10 mouse cellular contexts compared by ENCODE assay signal in genomic region chr8:122712411-122713156, GRCm38 (mm10). TPM values are rescaled to one million over a fixed set of nuclear protein-coding genes. Genes with fewer than 3 reads are reported as not detected.
DNase-seq lines count a peak whose midpoint lies in the region; TF ChIP-seq lines count a peak whose summit lies in the region.
"Had no signal": no experiment of that assay in that cellular context is flagged by ENCODE, and none has a peak within 500 bp of the region (broad histone marks: within the 10 kb centered on the region; RNA-seq: fewer than 3 reads in every experiment).

No protein-coding gene starts in this region.

- H3K27ac ChIP-seq in kidney, adult 2 months (ENCODE audit: insufficient read depth, low read depth, low read length) = peak overlapping the region; percentile 34
- 0 out of 2 replicates have a peak overlapping the region, but pooled peaks have one; percentile 27 for H3K27ac ChIP-seq in limb, embryonic 10.5 days
- H3K27ac ChIP-seq: forebrain, embryonic 10.5 days had no signal

- no peak for TF ChIP-seq CTCF in kidney, adult 2 months (conservative IDR thresholded peaks at IDR 0.05; ENCODE audit: insufficient read depth, insufficient read length, low read depth, low read length)

- no peaks in the 10 kb centered on the region for H3K36me3 ChIP-seq in kidney, adult 2 months (ENCODE audit: control insufficient read depth, insufficient read depth, low read length)
- no peaks in the 10 kb centered on the region for H3K36me3 ChIP-seq in limb, embryonic 10.5 days
- H3K36me3 ChIP-seq: forebrain, embryonic 10.5 days had no signal

- H3K4me1 ChIP-seq in kidney, adult 2 months (ENCODE audit: control insufficient read depth, insufficient read depth, low read length) = no peaks in the 10 kb centered on the region
- peaks cover 16% of the 10 kb centered on the region for H3K4me1 ChIP-seq in limb, embryonic 10.5 days

- no peak for TF ChIP-seq POLR2A in kidney, adult 2 months (IDR thresholded peaks at IDR 0.05; ENCODE audit: low read depth, low read length)

- peak; percentile 45 to 59 for DNase-seq in cerebellum, postnatal 10 days
- no peak for DNase-seq in cerebellum, adult 18-20 months
- no peak for DNase-seq in kidney, adult 2 months
- DNase-seq in kidney, adult 18-20 months = no peak
- no peak for DNase-seq in limb, embryonic 10.5 days (ENCODE audit: low spot score)
- peak; percentile 82 for DNase-seq in thymus, postnatal 0 days (ENCODE audit: low spot score)
- DNase-seq in layer of hippocampus, postnatal 25 days (ENCODE audit: extremely low spot score in 1 of 2, low spot score in 1 of 2) = no peak
- no peak for DNase-seq in spleen, adult 18-20 months
- DNase-seq: embryo, embryonic 11 days had no signal

- no peak overlapping the region for H3K4me3 ChIP-seq in kidney, adult 2 months (ENCODE audit: insufficient read depth, low read depth, low read length)
- H3K4me3 ChIP-seq in limb, embryonic 10.5 days = no peak overlapping the region
- H3K4me3 ChIP-seq: forebrain, embryonic 10.5 days had no signal

- no peaks in the 10 kb centered on the region for H3K27me3 ChIP-seq in kidney, adult 2 months (replicated peaks; ENCODE audit: control insufficient read depth, insufficient read depth, low read length)
- H3K27me3 ChIP-seq in limb, embryonic 10.5 days (ENCODE audit: low read depth, poor library complexity, severe bottlenecking) = peaks cover 57% of the 10 kb centered on the region

- no peaks in the 10 kb centered on the region for H3K9me3 ChIP-seq in limb, embryonic 10.5 days (replicated peaks)
- H3K9me3 ChIP-seq: forebrain, embryonic 10.5 days had no signal

- 78% methylated on average over 12 of the region's 12 CpGs for WGBS in kidney, adult 2 months
- WGBS in limb, embryonic 10.5 days = 87% methylated on average over 12 of the region's 12 CpGs

RNA-seq across cellular contexts. Expression of gene Cbfa2t3, which starts 13.7 kb away (rescaled TPM):
- 5.5 and 6.7 TPM in 2 replicates for polyA plus RNA-seq in kidney, adult 2 months (2012; rRNA removed)
- polyA plus RNA-seq in limb, embryonic 10.5 days (2016; fragmentation: Nextera tagmentation; extraction: Ambion mirVana) = 2.0 and 2.8 TPM in 2 replicates
- 15.2 and 16.7 TPM in 2 replicates for polyA plus RNA-seq in thymus, postnatal 0 days (2015; fragmentation: Nextera tagmentation; extraction: Ambion mirVana)
- 10 to 100 TPM; 40.0 to 43.6 TPM for total RNA-seq in layer of hippocampus, postnatal 25 days (2021)

Comparison
In these comparisons a context has a peak if more than half of its experiments do, and no peak if none do; other contexts are left out.
1. DNase-seq: peak in cerebellum, postnatal 10 days (2 of 2) and thymus, postnatal 0 days (single experiment); none in cerebellum, adult 18-20 months (0 of 2), kidney, adult 2 months (single experiment), kidney, adult 18-20 months (single experiment), limb, embryonic 10.5 days (single experiment), layer of hippocampus, postnatal 25 days (0 of 2) and spleen, adult 18-20 months (0 of 2).